In genomic region chr1:66814756-66815155, GRCm38 (mm10) we compare ENCODE assay signal across 9 mouse cellular contexts. TPM values are rescaled to one million over a fixed set of nuclear protein-coding genes. Genes with fewer than 3 reads are reported as not detected.
DNase-seq lines count a peak whose midpoint lies in the region; ATAC-seq and TF ChIP-seq lines count a peak whose summit lies in the region.
"Had no signal": no experiment of that assay in that cellular context is flagged by ENCODE, and none has a peak within 500 bp of the region (broad histone marks: within the 10 kb centered on the region; RNA-seq: fewer than 3 reads in every experiment).

No protein-coding gene starts in this region.

- H3K4me2 ChIP-seq in embryonic facial prominence, embryonic 13.5 days, result peak overlapping the region; percentile 68; the same call in 1 of the 2 replicates
- H3K4me2 ChIP-seq in liver, embryonic 16.5 days (ENCODE audit: low read depth, low read length), result peak overlapping the region; percentile 21

- no peaks in the 10 kb centered on the region for H3K9me3 ChIP-seq in embryonic facial prominence, embryonic 13.5 days
- no peaks in the 10 kb centered on the region for H3K9me3 ChIP-seq in liver, embryonic 16.5 days (replicated peaks; ENCODE audit: control insufficient read depth, low read length)

- no peak for TF ChIP-seq CTCF in layer of hippocampus, adult 2 months (conservative IDR thresholded peaks at IDR 0.05)

- peaks cover 7% of the 10 kb centered on the region for H3K27me3 ChIP-seq in embryonic facial prominence, embryonic 13.5 days
- H3K27me3 ChIP-seq in liver, embryonic 16.5 days (ENCODE audit: control insufficient read depth, insufficient read depth, low read depth, low read length), result no peaks in the 10 kb centered on the region

- ATAC-seq in embryonic facial prominence, embryonic 13.5 days (ENCODE audit: insufficient number of reproducible peaks, insufficient read depth, low FRiP score, low TSS enrichment, low read depth), result no peak
- ATAC-seq in liver, embryonic 16.5 days (ENCODE audit: low read depth), result no peak
- no peak for ATAC-seq in monocyte, adult 5-6 weeks (replicated peaks; ENCODE audit: insufficient number of reproducible peaks, low FRiP score, low TSS enrichment, poor library complexity, severe bottlenecking)

- peak overlapping the region; percentile 98; the same call in 1 of the 2 replicates for H3K27ac ChIP-seq in layer of hippocampus, adult 2 months
- H3K27ac ChIP-seq in embryonic facial prominence, embryonic 13.5 days, result no peak overlapping the region
- peak overlapping the region; percentile 57 for H3K27ac ChIP-seq in liver, embryonic 16.5 days (ENCODE audit: low read length)

- 55% methylated on average over 8 of the region's 8 CpGs for WGBS in embryonic facial prominence, embryonic 13.5 days
- 27% methylated on average over 8 of the region's 8 CpGs for WGBS in liver, embryonic 16.5 days (ENCODE audit: insufficient replicate concordance)

- H3K9ac ChIP-seq in embryonic facial prominence, embryonic 13.5 days, result no peak overlapping the region
- no peak overlapping the region for H3K9ac ChIP-seq in liver, embryonic 16.5 days (ENCODE audit: low read depth, low read length)

- H3K4me1 ChIP-seq in embryonic facial prominence, embryonic 13.5 days, result peaks cover 6% of the 10 kb centered on the region
- H3K4me1 ChIP-seq in liver, embryonic 16.5 days (ENCODE audit: control insufficient read depth, low read depth, low read length), result peaks cover 7% of the 10 kb centered on the region

- DNase-seq in embryo, embryonic 10 days (ENCODE audit: low spot score), result peak; percentile 11
- no peak for DNase-seq in embryo, embryonic 11 days
- DNase-seq in layer of hippocampus, adult 2 months (ENCODE audit: low spot score in 2 of 2), result no peak
- DNase-seq in layer of hippocampus, adult 8-10 months (ENCODE audit: low spot score in 2 of 2), result no peak
- no peak for DNase-seq in right cerebral cortex, postnatal 10 days (ENCODE audit: low spot score in 2 of 2)
- DNase-seq: adrenal gland, postnatal 14 days had no signal

- H3K4me3 ChIP-seq in layer of hippocampus, adult 2 months, result peak overlapping the region; percentile 89; the same call in 1 of the 2 replicates
- H3K4me3 ChIP-seq in embryonic facial prominence, embryonic 13.5 days, result no peak overlapping the region
- 0 out of 2 replicates have a peak overlapping the region, but pooled peaks have one; percentile 3 for H3K4me3 ChIP-seq in liver, embryonic 16.5 days (ENCODE audit: low read depth, low read length)

- no peaks in the 10 kb centered on the region for H3K36me3 ChIP-seq in embryonic facial prominence, embryonic 13.5 days
- H3K36me3 ChIP-seq in liver, embryonic 16.5 days (ENCODE audit: control insufficient read depth, insufficient read depth), result no peaks in the 10 kb centered on the region

RNA-seq across cellular contexts. Expression of gene Kansl1l, which starts 2.6 kb away (rescaled TPM):
- 10 to 100 TPM; 20.3 TPM for total RNA-seq in layer of hippocampus, adult 2 months (2021)
- 10 to 100 TPM; 20.3 to 22.5 (median 20.9) TPM for total RNA-seq in layer of hippocampus, adult 8-10 months (2022)
- polyA plus RNA-seq in embryonic facial prominence, embryonic 13.5 days (2015; fragmentation: Nextera tagmentation; extraction: Ambion mirVana), result 21.7 and 23.1 TPM in 2 replicates
- 3.2 and 3.7 TPM in 2 replicates for polyA plus RNA-seq in liver, embryonic 16.5 days (2015; fragmentation: Nextera tagmentation; extraction: Ambion mirVana)
- total RNA-seq in monocyte, adult 5-6 weeks (2017), result 15.6 to 25.1 TPM (median 23.7 TPM) in 3 replicates

RNA-seq across cellular contexts. Expression of gene Acadl, which starts 48.3 kb away (rescaled TPM):
- 10 to 100 TPM; 31.7 to 33.0 TPM for total RNA-seq in layer of hippocampus, adult 2 months (2021)
- total RNA-seq in layer of hippocampus, adult 8-10 months (2022), result 10 to 100 TPM; 32.9 to 37.0 (median 33.7) TPM
- polyA plus RNA-seq in embryonic facial prominence, embryonic 13.5 days (2015; fragmentation: Nextera tagmentation; extraction: Ambion mirVana), result 53.5 and 65.6 TPM in 2 replicates
- polyA plus RNA-seq in liver, embryonic 16.5 days (2015; fragmentation: Nextera tagmentation; extraction: Ambion mirVana), result 175 and 181 TPM in 2 replicates
- 28.7 to 44.7 TPM (median 42.2 TPM) in 3 replicates for total RNA-seq in monocyte, adult 5-6 weeks (2017)
